9 mouse cellular contexts compared by ENCODE assay signal in the genomic region with DNA sequence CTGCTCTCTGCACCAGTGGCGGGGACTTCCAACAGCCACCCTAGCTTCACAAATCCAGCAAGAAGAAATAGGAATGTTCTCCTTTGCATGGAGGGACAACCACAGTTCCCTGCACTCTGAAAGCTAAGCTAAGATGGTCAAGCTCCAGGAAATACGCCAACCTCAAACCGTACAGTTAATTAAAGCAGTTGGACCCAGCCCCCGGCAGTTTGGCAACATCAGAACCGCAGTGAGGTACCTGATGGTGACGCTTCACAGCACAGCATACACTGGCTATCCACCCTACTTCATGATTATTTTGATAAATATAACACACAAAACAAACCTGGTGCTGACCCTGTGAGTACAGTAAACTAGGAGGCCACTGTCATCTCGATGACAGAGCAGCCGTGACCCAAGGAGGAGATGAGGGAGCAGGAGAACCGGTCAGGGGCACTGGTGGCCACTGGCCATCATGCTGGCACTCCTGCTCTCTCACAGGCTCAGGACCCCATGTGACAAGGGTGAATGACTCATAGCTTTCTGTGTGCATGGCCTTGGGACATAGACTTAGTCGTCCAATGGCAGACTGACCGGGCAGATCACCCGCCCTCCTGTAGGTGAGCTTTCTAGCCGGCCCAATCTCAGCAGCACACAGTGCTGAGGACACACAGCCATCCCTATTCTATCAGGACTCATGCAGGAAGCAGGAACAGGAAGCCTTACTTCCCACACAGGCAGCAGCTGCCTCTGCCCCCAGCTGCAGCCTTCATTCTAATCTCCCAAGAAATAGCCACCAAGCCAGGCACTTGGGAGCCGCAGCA. TPM values are rescaled to one million over a fixed set of nuclear protein-coding genes. Genes with fewer than 3 reads are reported as not detected.
A peak's percentile ranks its signal among the peaks of the same experiment; 100 is the strongest.
DNase-seq lines count a peak whose midpoint lies in the region; ATAC-seq lines count a peak whose summit lies in the region.
"Had no signal": no experiment of that assay in that cellular context is flagged by ENCODE, and none has a peak within 500 bp of the region (broad histone marks: within the 10 kb centered on the region; RNA-seq: fewer than 3 reads in every experiment).

No protein-coding gene starts in this region.

- H3K4me3 ChIP-seq in forebrain, embryonic 10.5 days, result no peak overlapping the region
- H3K4me3 ChIP-seq in forebrain, embryonic 13.5 days, result no peak overlapping the region
- H3K4me3 ChIP-seq in macrophage (ENCODE audit: inconsistent target), result no peak overlapping the region

- intact Hi-C loops in gastrocnemius, postnatal 14 days (cut with DNase I; ENCODE audit: low total_unique reads), result no loop called here

- peaks cover 76% of the 10 kb centered on the region for H3K36me3 ChIP-seq in forebrain, embryonic 10.5 days (replicated peaks)
- peaks cover 28% of the 10 kb centered on the region for H3K36me3 ChIP-seq in forebrain, embryonic 13.5 days (ENCODE audit: poor library complexity, severe bottlenecking)
- H3K36me3 ChIP-seq in macrophage (ENCODE audit: inconsistent target), result peaks cover 39% of the 10 kb centered on the region; the same call in 1 of the 2 replicates

- WGBS in forebrain, embryonic 10.5 days, result 86% methylated on average over 14 of the region's 14 CpGs
- WGBS in forebrain, embryonic 13.5 days, result 87% methylated on average over 14 of the region's 14 CpGs
- 60% methylated on average over 14 of the region's 14 CpGs for WGBS in macrophage (ENCODE audit: missing documents)

- DNase-seq in forebrain, embryonic 10.5 days (ENCODE audit: extremely low spot score, low spot score), result no peak
- peak; percentile 73 for DNase-seq in adrenal gland, postnatal 25 days
- DNase-seq in heart, adult 11 months, result peak; percentile 98
- peak; percentile 54 for DNase-seq in kidney, adult 18-20 months
- DNase-seq in thymus, adult 18-20 months, result no peak
- DNase-seq in gastrocnemius, postnatal 14 days, result no peak

- ATAC-seq in forebrain, embryonic 13.5 days, result no peak

- H3K27ac ChIP-seq in forebrain, embryonic 10.5 days, result peak overlapping the region; percentile 86
- H3K27ac ChIP-seq in forebrain, embryonic 13.5 days, result no peak overlapping the region
- H3K27ac ChIP-seq in macrophage, result peak overlapping the region; percentile 89

- H3K4me1 ChIP-seq in forebrain, embryonic 10.5 days, result peaks cover 41% of the 10 kb centered on the region
- peaks cover 8% of the 10 kb centered on the region; the same call in 1 of the 2 replicates for H3K4me1 ChIP-seq in forebrain, embryonic 13.5 days

- no peak overlapping the region for H3K9ac ChIP-seq in forebrain, embryonic 13.5 days

- no peak overlapping the region for H3K4me2 ChIP-seq in forebrain, embryonic 13.5 days

- H3K27me3 ChIP-seq in forebrain, embryonic 10.5 days (ENCODE audit: poor library complexity, severe bottlenecking), result no peaks in the 10 kb centered on the region
- no peaks in the 10 kb centered on the region for H3K27me3 ChIP-seq in forebrain, embryonic 13.5 days

- no peaks in the 10 kb centered on the region for H3K9me3 ChIP-seq in forebrain, embryonic 10.5 days
- no peaks in the 10 kb centered on the region for H3K9me3 ChIP-seq in forebrain, embryonic 13.5 days (replicated peaks)

- peaks cover 96% of the 10 kb centered on the region for H3K79me2 ChIP-seq in macrophage (ENCODE audit: inconsistent target)

RNA-seq across cellular contexts. Expression of a gene that starts 41.0 kb away (rescaled TPM):
- 0.07 and 0.24 TPM in 2 replicates for polyA plus RNA-seq in forebrain, embryonic 10.5 days (2016; fragmentation: Nextera tagmentation; extraction: Ambion mirVana)
- 0.08 TPM in 1 of 2 replicates, not detected in the other for polyA plus RNA-seq in forebrain, embryonic 13.5 days (2015; fragmentation: Nextera tagmentation; extraction: Ambion mirVana)
- not detected in 2 replicates for total RNA-seq in adrenal gland, postnatal 25 days (2021)
- total RNA-seq in macrophage (2018; cell fraction: chromatin; rRNA removed), result 1 to 10 TPM in 2 of 26 experiments, under 1 TPM in 5, not detected in 19; 0.25 to 2.2 (median 0.40) TPM
- total RNA-seq in macrophage (2018; cell fraction: cytosol; rRNA removed), result under 1 TPM in 3 of 26 experiments, not detected in 23; 0.06 to 0.22 (median 0.09) TPM
- 1 to 10 TPM in 2 of 26 experiments, under 1 TPM in 6, not detected in 18; 0.18 to 7.8 (median 0.48) TPM for total RNA-seq in macrophage (2018; cell fraction: nucleus; rRNA removed)
- not detected in 3 replicates for polyA plus RNA-seq in macrophage (2018)
- not detected for total RNA-seq in gastrocnemius, postnatal 14 days (2021)
- polyA plus RNA-seq: large intestine, adult 2 months had no signal

RNA-seq across cellular contexts. Expression of a gene that starts 44.2 kb away (rescaled TPM):
- 35.6 and 36.8 TPM in 2 replicates for polyA plus RNA-seq in forebrain, embryonic 10.5 days (2016; fragmentation: Nextera tagmentation; extraction: Ambion mirVana)
- polyA plus RNA-seq in forebrain, embryonic 13.5 days (2015; fragmentation: Nextera tagmentation; extraction: Ambion mirVana), result 13.4 and 14.4 TPM in 2 replicates
- total RNA-seq in adrenal gland, postnatal 25 days (2021), result 325 and 352 TPM in 2 replicates
- 100 to 1,000 TPM; 116 to 655 (median 298) TPM for total RNA-seq in macrophage (2018; cell fraction: chromatin; rRNA removed)
- total RNA-seq in macrophage (2018; cell fraction: cytosol; rRNA removed), result 100 to 1,000 TPM; 130 to 278 (median 207) TPM
- total RNA-seq in macrophage (2018; cell fraction: nucleus; rRNA removed), result 100 to 1,000 TPM; 203 to 600 (median 357) TPM
- 130 to 219 TPM (median 188 TPM) in 3 replicates for polyA plus RNA-seq in macrophage (2018)
- total RNA-seq in gastrocnemius, postnatal 14 days (2021), result 100 to 1,000 TPM in 1 of 2 experiments, 10 to 100 TPM in 1; 96.9 to 111 TPM

Comparison
In these comparisons a context has a peak if more than half of its experiments do, and no peak if none do; other contexts are left out.
1. DNase-seq: peak in adrenal gland, postnatal 25 days (single experiment), heart, adult 11 months (single experiment) and kidney, adult 18-20 months (single experiment); none in forebrain, embryonic 10.5 days (single experiment), thymus, adult 18-20 months (0 of 2) and gastrocnemius, postnatal 14 days (single experiment).